Mouse (Mus musculus) gonadal fat pad, adult 2 months (tissue): ENCODE results near the gene Gm37240. TPM values are rescaled to one million over a fixed set of nuclear protein-coding genes. Genes with fewer than 3 reads are reported as not detected.

Source experiments
- DNase-seq: peaks from one replicate; pipeline ENCODE4 v3.0.0-alpha.2; 2012; ENCODE audit warnings: low read depth
- polyA plus RNA-seq: library from polyadenylated mRNA; depleted of rRNA; stranded (reverse); fragments of >200 nt; gene quantifications from 2 replicates; pipeline ENCODE4 v1.2.3, GENCODE M21; 2012

Gene Gm37240
- polyA plus RNA-seq, 1 experiment, result 6.2 TPM

GRCm38 (mm10) chr3:85500096-85500495 lies 387.2 kb downstream of the Gm37240 start:
- no peak for DNase-seq

- DNase-seq, result no peak
Measured at GRCm38 (mm10) chr3:85496146-85496545, 391.2 kb downstream of the Gm37240 start.

- no peak for DNase-seq
Measured at GRCm38 (mm10) chr3:85493796-85494195, 393.5 kb downstream of the Gm37240 start.

GRCm38 (mm10) chr3:85490204-85490603 lies 397.1 kb downstream of the Gm37240 start:
- no peak for DNase-seq

GRCm38 (mm10) chr3:85487379-85487778 lies 399.9 kb downstream of the Gm37240 start:
- DNase-seq, result no peak

GRCm38 (mm10) chr3:85485536-85486190 lies 401.7 kb downstream of the Gm37240 start:
- no peak for DNase-seq

- no peak for DNase-seq
Measured at GRCm38 (mm10) chr3:85482636-85483035, 404.7 kb downstream of the Gm37240 start.

- DNase-seq, result no peak
Measured at GRCm38 (mm10) chr3:85480638-85481037, 406.7 kb downstream of the Gm37240 start.

GRCm38 (mm10) chr3:85478731-85479130 lies 408.6 kb downstream of the Gm37240 start:
- DNase-seq, result no peak

GRCm38 (mm10) chr3:85469711-85470110 lies 417.6 kb downstream of the Gm37240 start:
- DNase-seq, result no peak

- no peak for DNase-seq
Measured at GRCm38 (mm10) chr3:85468995-85469394, 418.3 kb downstream of the Gm37240 start.

- DNase-seq, result no peak
Measured at GRCm38 (mm10) chr3:85465283-85466025, 421.9 kb downstream of the Gm37240 start.

GRCm38 (mm10) chr3:85460021-85460420 lies 427.3 kb downstream of the Gm37240 start:
- DNase-seq, result no peak

- DNase-seq, result no peak
Measured at GRCm38 (mm10) chr3:85456983-85457382, 430.3 kb downstream of the Gm37240 start.

GRCm38 (mm10) chr3:85455453-85455852 lies 431.9 kb downstream of the Gm37240 start:
- DNase-seq, result no peak

- DNase-seq, result no peak
Measured at GRCm38 (mm10) chr3:85454001-85454400, 433.3 kb downstream of the Gm37240 start.

GRCm38 (mm10) chr3:85449461-85449860 lies 437.9 kb downstream of the Gm37240 start:
- DNase-seq, result no peak

- no peak for DNase-seq
Measured at GRCm38 (mm10) chr3:85442781-85443180, 444.5 kb downstream of the Gm37240 start.

GRCm38 (mm10) chr3:85442261-85442660 lies 445.1 kb downstream of the Gm37240 start:
- no peak for DNase-seq

GRCm38 (mm10) chr3:85435406-85435805 lies 451.9 kb downstream of the Gm37240 start:
- no peak for DNase-seq

- DNase-seq, result no peak
Measured at GRCm38 (mm10) chr3:85431208-85431607, 456.1 kb downstream of the Gm37240 start.

GRCm38 (mm10) chr3:85423376-85423997 lies 463.8 kb downstream of the Gm37240 start:
- no peak for DNase-seq

GRCm38 (mm10) chr3:85421403-85421802 lies 465.9 kb downstream of the Gm37240 start:
- DNase-seq, result no peak
